Mouse (Mus musculus) thymus, adult 2 months (tissue): ENCODE data around the gene Gm10972.
"Not testable (repeated sequence)": the region's sequence is repeated elsewhere in the genome, so short reads cannot be mapped to it uniquely, and the experiment has no call there.

Experiments used
- CTCF ChIP-seq: fragments of 200-500 bp; IDR thresholded peaks from 2 replicates; pipeline ENCODE4 v1.5.1; 2012; ENCODE audit warnings: mild to moderate bottlenecking, control low read depth, low read length, moderate library complexity, borderline replicate concordance; ENCODE audit not compliant: control insufficient read depth, poor library complexity, insufficient read depth; ENCODE audit errors: extremely low read depth
- POLR2A ChIP-seq: fragments of 200-500 bp; IDR thresholded peaks from 2 replicates; pipeline ENCODE4 v1.6.1; 2012; ENCODE audit warnings: mild to moderate bottlenecking, low read length, control low read depth, moderate library complexity; ENCODE audit not compliant: control insufficient read depth, poor library complexity, insufficient read depth; ENCODE audit errors: extremely low read depth

GRCm38 (mm10) chr3:94685989-94686772 is 43.3 kb downstream of the Gm10972 start:
- TF ChIP-seq POLR2A, CTCF: not testable (repeated sequence)
